ENCODE assay signal across 8 mouse cellular contexts in the genomic region with DNA sequence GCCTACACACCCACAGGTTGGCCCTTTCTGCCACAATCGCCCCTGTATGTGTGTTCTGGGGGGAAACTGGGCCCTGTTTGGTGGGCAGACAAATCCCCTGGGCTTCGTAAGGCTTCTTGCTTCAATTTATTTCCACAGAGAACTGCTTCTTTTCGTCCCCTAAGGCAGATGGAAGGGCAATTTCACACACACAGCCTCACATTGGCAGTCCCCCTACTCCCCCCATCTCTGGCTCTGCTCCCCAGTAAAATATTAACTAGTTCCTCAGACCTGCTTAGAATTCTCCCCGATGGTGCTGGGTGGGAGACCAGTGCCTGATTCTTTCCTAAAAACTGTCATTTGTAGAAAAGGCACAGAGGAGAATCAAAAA. TPM values are rescaled to one million over a fixed set of nuclear protein-coding genes. Genes with fewer than 3 reads are reported as not detected.
DNase-seq lines count a peak whose midpoint lies in the region; ATAC-seq and TF ChIP-seq lines count a peak whose summit lies in the region.

No protein-coding gene starts in this region.

- H3K27ac ChIP-seq in liver, adult 2 months (replicated peaks; ENCODE audit: insufficient read depth, low read depth, low read length) = peak overlapping the region; percentile 99
- H3K27ac ChIP-seq in forebrain, embryonic 10.5 days = peak overlapping the region; percentile 100
- H3K27ac ChIP-seq in neural tube, embryonic 15.5 days (replicated peaks) = peak overlapping the region; percentile 99

- H3K9ac ChIP-seq in liver, adult 2 months (ENCODE audit: low read depth, low read length) = peak overlapping the region; percentile 61
- peak overlapping the region; percentile 40 for H3K9ac ChIP-seq in neural tube, embryonic 15.5 days (replicated peaks)

- no peak for TF ChIP-seq POLR2A in liver, adult 2 months (IDR thresholded peaks at IDR 0.05; ENCODE audit: extremely low read depth, insufficient read depth, low read length)

- no peak for ATAC-seq in neural tube, embryonic 15.5 days (ENCODE audit: low FRiP score)

- peaks cover 55% of the 10 kb centered on the region for H3K4me1 ChIP-seq in liver, adult 2 months (ENCODE audit: control insufficient read depth, insufficient read depth, low read length)
- H3K4me1 ChIP-seq in forebrain, embryonic 10.5 days = peaks cover 100% of the 10 kb centered on the region
- peaks cover 85% of the 10 kb centered on the region for H3K4me1 ChIP-seq in neural tube, embryonic 15.5 days

- peak; percentile 68 for DNase-seq in liver, adult 2 months (ENCODE audit: extremely low read depth, low read depth, low spot score)
- no peak for DNase-seq in liver
- DNase-seq in forebrain, embryonic 10.5 days (ENCODE audit: extremely low spot score, low spot score) = no peak
- DNase-seq in kidney, postnatal 14 days = peak; percentile 75
- no peak for DNase-seq in right cerebral cortex, postnatal 10 days (ENCODE audit: low spot score in 2 of 2)
- DNase-seq in gastrocnemius, postnatal 25 days = no peak
- no peak for DNase-seq in adrenal gland, adult 8-10 months

- no peak for TF ChIP-seq CTCF in liver, adult 2 months (IDR thresholded peaks at IDR 0.05; ENCODE audit: low read depth, low read length)

- H3K27me3 ChIP-seq in liver, adult 2 months (ENCODE audit: control insufficient read depth, insufficient read depth, low read length) = no peaks in the 10 kb centered on the region
- H3K27me3 ChIP-seq in forebrain, embryonic 10.5 days (ENCODE audit: poor library complexity, severe bottlenecking) = no peaks in the 10 kb centered on the region
- H3K27me3 ChIP-seq in neural tube, embryonic 15.5 days (replicated peaks) = no peaks in the 10 kb centered on the region

- no peak overlapping the region for H3K4me2 ChIP-seq in neural tube, embryonic 15.5 days

- no peak overlapping the region for H3K4me3 ChIP-seq in liver, adult 2 months (ENCODE audit: insufficient read depth, low read depth, low read length)
- H3K4me3 ChIP-seq in forebrain, embryonic 10.5 days = peak overlapping the region; percentile 52; the same call in 1 of the 2 replicates
- H3K4me3 ChIP-seq in neural tube, embryonic 15.5 days (replicated peaks) = no peak overlapping the region

- 21% methylated on average over 4 of the region's 4 CpGs for WGBS in liver, adult 2 months
- 16% methylated on average over 4 of the region's 4 CpGs for WGBS in forebrain, embryonic 10.5 days
- WGBS in neural tube, embryonic 15.5 days = 9% methylated on average over 4 of the region's 4 CpGs

- no peaks in the 10 kb centered on the region for H3K36me3 ChIP-seq in liver, adult 2 months (ENCODE audit: control insufficient read depth, insufficient read depth, low read length)
- no peaks in the 10 kb centered on the region for H3K36me3 ChIP-seq in forebrain, embryonic 10.5 days (replicated peaks)
- H3K36me3 ChIP-seq in neural tube, embryonic 15.5 days = no peaks in the 10 kb centered on the region

- peaks cover 6% of the 10 kb centered on the region; the same call in 1 of the 2 replicates for H3K79me2 ChIP-seq in liver, adult 2 months (ENCODE audit: control insufficient read depth, insufficient read depth, low read length)

- no peaks in the 10 kb centered on the region for H3K9me3 ChIP-seq in forebrain, embryonic 10.5 days
- H3K9me3 ChIP-seq in neural tube, embryonic 15.5 days (replicated peaks) = no peaks in the 10 kb centered on the region

RNA-seq across cellular contexts. Expression of gene Zmynd8, which starts 12.9 kb away (rescaled TPM):
- 10.0 and 10.8 TPM in 2 replicates for total RNA-seq in liver, adult 2 months (2014; rRNA removed)
- 6.4 and 7.8 TPM in 2 replicates for polyA plus RNA-seq in liver, adult 2 months (2012; rRNA removed)
- 60.2 and 64.4 TPM in 2 replicates for polyA plus RNA-seq in forebrain, embryonic 10.5 days (2016; fragmentation: Nextera tagmentation; extraction: Ambion mirVana)
- 79.3 and 79.5 TPM in 2 replicates for polyA plus RNA-seq in neural tube, embryonic 15.5 days (2015; fragmentation: Nextera tagmentation; extraction: Ambion mirVana)
- total RNA-seq in gastrocnemius, postnatal 25 days (2021) = 10 to 100 TPM; 17.1 to 18.4 TPM
- 10 to 100 TPM; 51.7 to 94.5 (median 70.6) TPM for total RNA-seq in adrenal gland, adult 8-10 months (2022)

Comparison
In these comparisons a context has a peak if more than half of its experiments do, and no peak if none do; other contexts are left out.
1. DNase-seq: peak in liver, adult 2 months (single experiment) and kidney, postnatal 14 days (single experiment); none in liver (single experiment), forebrain, embryonic 10.5 days (single experiment), right cerebral cortex, postnatal 10 days (0 of 2), gastrocnemius, postnatal 25 days (single experiment) and adrenal gland, adult 8-10 months (single experiment).
2. Peak in every context shown above with its lines, with median percentiles within 50 percentile points of each other: H3K27ac ChIP-seq.